Mouse (Mus musculus): Measurements from ENCODE around the gene Syt15. TPM values are rescaled to one million over a fixed set of nuclear protein-coding genes. Genes with fewer than 3 reads are reported as not detected.

Gene Syt15
- polyA plus RNA-seq, 1 experiment from 2014 or later: 0.63 TPM

GRCm38 (mm10) chr14:34221416-34222077 lies 2.2 kb downstream of the Syt15 start:
- H3K27me3 ChIP-seq (ENCODE audit: control insufficient read depth, insufficient read depth, low read depth, low read length): peaks cover 16% of the 10 kb centered on the region; the same call in 1 of the 2 replicates
- H3K4me2 ChIP-seq (ENCODE audit: low read length): no peak overlapping the region
- H3K4me1 ChIP-seq (ENCODE audit: control insufficient read depth, insufficient read depth, low read length): peaks cover 4% of the 10 kb centered on the region
- no peak overlapping the region for H3K27ac ChIP-seq (ENCODE audit: low read length)
- H3K9me3 ChIP-seq (replicated peaks; ENCODE audit: control insufficient read depth, low read length, poor library complexity, severe bottlenecking): no peaks in the 10 kb centered on the region
- H3K4me3 ChIP-seq (ENCODE audit: low read depth, low read length): no peak overlapping the region
- ATAC-seq: no peak
- WGBS: 73% methylated on average over 5 of the region's 5 CpGs
- no peak overlapping the region for H3K9ac ChIP-seq (ENCODE audit: low read depth, low read length)
- no peaks in the 10 kb centered on the region for H3K36me3 ChIP-seq (ENCODE audit: control insufficient read depth, insufficient read depth, low read length)

GRCm38 (mm10) chr14:34223362-34223898 lies 4.0 kb downstream of the Syt15 start:
- Histone ChIP-seq H3K9ac (ENCODE audit: low read depth, low read length) (no peak overlapping the region), H3K4me1 (ENCODE audit: control insufficient read depth, insufficient read depth, low read length) (peaks cover 4% of the 10 kb centered on the region), H3K36me3 (ENCODE audit: control insufficient read depth, insufficient read depth, low read length) (no peaks in the 10 kb centered on the region), H3K27ac (ENCODE audit: low read length) (no peak overlapping the region), H3K9me3 (replicated peaks; ENCODE audit: control insufficient read depth, low read length, poor library complexity, severe bottlenecking) (no peaks in the 10 kb centered on the region), H3K4me3 (ENCODE audit: low read depth, low read length) (no peak overlapping the region), H3K4me2 (ENCODE audit: low read length) (no peak overlapping the region), H3K27me3 (ENCODE audit: control insufficient read depth, insufficient read depth, low read depth, low read length) (peaks cover 16% of the 10 kb centered on the region; the same call in 1 of the 2 replicates)
- 74% methylated on average over 5 of the region's 5 CpGs for WGBS
- ATAC-seq: no peak

- Histone ChIP-seq H3K4me1 (ENCODE audit: control insufficient read depth, insufficient read depth, low read length) (no peaks in the 10 kb centered on the region), H3K27me3 (ENCODE audit: control insufficient read depth, insufficient read depth, low read depth, low read length) (no peaks in the 10 kb centered on the region), H3K9ac (ENCODE audit: low read depth, low read length) (no peak overlapping the region), H3K36me3 (ENCODE audit: control insufficient read depth, insufficient read depth, low read length) (no peaks in the 10 kb centered on the region), H3K27ac (ENCODE audit: low read length) (no peak overlapping the region), H3K4me3 (ENCODE audit: low read depth, low read length) (no peak overlapping the region), H3K9me3 (replicated peaks; ENCODE audit: control insufficient read depth, low read length, poor library complexity, severe bottlenecking) (no peaks in the 10 kb centered on the region), H3K4me2 (ENCODE audit: low read length) (no peak overlapping the region)
- WGBS: 85% methylated on average over 9 of the region's 9 CpGs
- no peak for ATAC-seq
Observed at GRCm38 (mm10) chr14:34225986-34226385, 6.6 kb downstream of the Syt15 start.

- Histone ChIP-seq H3K9me3 (replicated peaks; ENCODE audit: control insufficient read depth, low read length, poor library complexity, severe bottlenecking) (no peaks in the 10 kb centered on the region), H3K4me3 (ENCODE audit: low read depth, low read length) (no peak overlapping the region), H3K9ac (ENCODE audit: low read depth, low read length) (no peak overlapping the region), H3K27me3 (ENCODE audit: control insufficient read depth, insufficient read depth, low read depth, low read length) (no peaks in the 10 kb centered on the region), H3K27ac (ENCODE audit: low read length) (no peak overlapping the region), H3K4me2 (ENCODE audit: low read length) (no peak overlapping the region), H3K36me3 (ENCODE audit: control insufficient read depth, insufficient read depth, low read length) (no peaks in the 10 kb centered on the region), H3K4me1 (ENCODE audit: control insufficient read depth, insufficient read depth, low read length) (no peaks in the 10 kb centered on the region)
- WGBS: 84% methylated on average over 4 of the region's 4 CpGs
- no peak for ATAC-seq
Observed at GRCm38 (mm10) chr14:34226566-34226965, 7.2 kb downstream of the Syt15 start.

GRCm38 (mm10) chr14:34227981-34228380 lies 8.6 kb downstream of the Syt15 start:
- H3K4me1 ChIP-seq (ENCODE audit: control insufficient read depth, insufficient read depth, low read length): no peaks in the 10 kb centered on the region
- H3K9ac ChIP-seq (ENCODE audit: low read depth, low read length): no peak overlapping the region
- no peaks in the 10 kb centered on the region for H3K36me3 ChIP-seq (ENCODE audit: control insufficient read depth, insufficient read depth, low read length)
- no peak overlapping the region for H3K27ac ChIP-seq (ENCODE audit: low read length)
- H3K4me3 ChIP-seq (ENCODE audit: low read depth, low read length): no peak overlapping the region
- no peaks in the 10 kb centered on the region for H3K9me3 ChIP-seq (replicated peaks; ENCODE audit: control insufficient read depth, low read length, poor library complexity, severe bottlenecking)
- ATAC-seq: no peak
- no peaks in the 10 kb centered on the region for H3K27me3 ChIP-seq (ENCODE audit: control insufficient read depth, insufficient read depth, low read depth, low read length)
- no peak overlapping the region for H3K4me2 ChIP-seq (ENCODE audit: low read length)
- WGBS: 85% methylated on average over 12 of the region's 12 CpGs

- Histone ChIP-seq H3K9ac (ENCODE audit: low read depth, low read length) (no peak overlapping the region), H3K9me3 (replicated peaks; ENCODE audit: control insufficient read depth, low read length, poor library complexity, severe bottlenecking) (no peaks in the 10 kb centered on the region), H3K27ac (ENCODE audit: low read length) (no peak overlapping the region), H3K4me1 (ENCODE audit: control insufficient read depth, insufficient read depth, low read length) (no peaks in the 10 kb centered on the region), H3K4me2 (ENCODE audit: low read length) (no peak overlapping the region), H3K36me3 (ENCODE audit: control insufficient read depth, insufficient read depth, low read length) (no peaks in the 10 kb centered on the region), H3K4me3 (ENCODE audit: low read depth, low read length) (no peak overlapping the region), H3K27me3 (ENCODE audit: control insufficient read depth, insufficient read depth, low read depth, low read length) (no peaks in the 10 kb centered on the region)
- WGBS: 92% methylated on average over 10 of the region's 10 CpGs
- no peak for ATAC-seq
Observed at GRCm38 (mm10) chr14:34228830-34229506, 9.6 kb downstream of the Syt15 start.

- no peak overlapping the region for H3K4me2 ChIP-seq (ENCODE audit: low read length)
- no peaks in the 10 kb centered on the region for H3K36me3 ChIP-seq (ENCODE audit: control insufficient read depth, insufficient read depth, low read length)
- H3K27ac ChIP-seq (ENCODE audit: low read length): no peak overlapping the region
- no peaks in the 10 kb centered on the region for H3K27me3 ChIP-seq (ENCODE audit: control insufficient read depth, insufficient read depth, low read depth, low read length)
- peaks cover 3% of the 10 kb centered on the region; the same call in 1 of the 2 replicates for H3K4me1 ChIP-seq (ENCODE audit: control insufficient read depth, insufficient read depth, low read length)
- H3K9ac ChIP-seq (ENCODE audit: low read depth, low read length): no peak overlapping the region
- no peak overlapping the region for H3K4me3 ChIP-seq (ENCODE audit: low read depth, low read length)
- no peak for ATAC-seq
- H3K9me3 ChIP-seq (replicated peaks; ENCODE audit: control insufficient read depth, low read length, poor library complexity, severe bottlenecking): no peaks in the 10 kb centered on the region
- WGBS: 35% methylated on average over 7 of the region's 7 CpGs
Observed at GRCm38 (mm10) chr14:34232340-34232739, 12.9 kb downstream of the Syt15 start.

GRCm38 (mm10) chr14:34232866-34233680 lies 13.7 kb downstream of the Syt15 start:
- no peaks in the 10 kb centered on the region for H3K27me3 ChIP-seq (ENCODE audit: control insufficient read depth, insufficient read depth, low read depth, low read length)
- H3K4me2 ChIP-seq (ENCODE audit: low read length): no peak overlapping the region
- H3K27ac ChIP-seq (ENCODE audit: low read length): no peak overlapping the region
- H3K9me3 ChIP-seq (replicated peaks; ENCODE audit: control insufficient read depth, low read length, poor library complexity, severe bottlenecking): no peaks in the 10 kb centered on the region
- H3K4me1 ChIP-seq (ENCODE audit: control insufficient read depth, insufficient read depth, low read length): peaks cover 3% of the 10 kb centered on the region; the same call in 1 of the 2 replicates
- no peak overlapping the region for H3K4me3 ChIP-seq (ENCODE audit: low read depth, low read length)
- no peak for ATAC-seq
- no peak overlapping the region for H3K9ac ChIP-seq (ENCODE audit: low read depth, low read length)
- no peaks in the 10 kb centered on the region for H3K36me3 ChIP-seq (ENCODE audit: control insufficient read depth, insufficient read depth, low read length)
- 90% methylated on average over 9 of the region's 9 CpGs for WGBS

Data from midbrain, embryonic 16.5 days (tissue).